ENCODE assay signal across 10 mouse cellular contexts in genomic region chr4:59717349-59717748, GRCm38 (mm10).
DNase-seq lines count a peak whose midpoint lies in the region; ATAC-seq and TF ChIP-seq lines count a peak whose summit lies in the region.
"Had no signal": no experiment of that assay in that cellular context is flagged by ENCODE, and none has a peak within 500 bp of the region (broad histone marks: within the 10 kb centered on the region; RNA-seq: fewer than 3 reads in every experiment).

No protein-coding gene starts in this region.

- H3K9me3 ChIP-seq in stomach, embryonic 14.5 days (ENCODE audit: control insufficient read depth, low read depth, low read length): no peaks in the 10 kb centered on the region
- H3K9me3 ChIP-seq in forebrain, postnatal 0 days (ENCODE audit: low read length): no peaks in the 10 kb centered on the region
- H3K9me3 ChIP-seq: limb, embryonic 15.5 days had no signal

- TF ChIP-seq CTCF in forebrain, postnatal 0 days (IDR thresholded peaks at IDR 0.05; ENCODE audit: low read depth): no peak

- no peak overlapping the region for H3K4me2 ChIP-seq in stomach, embryonic 14.5 days (replicated peaks; ENCODE audit: low read depth, low read length)
- H3K4me2 ChIP-seq in forebrain, postnatal 0 days (ENCODE audit: low read depth): no peak overlapping the region
- H3K4me2 ChIP-seq: limb, embryonic 15.5 days had no signal

- peak; percentile 81 for ATAC-seq in stomach, embryonic 14.5 days (ENCODE audit: insufficient number of reproducible peaks, insufficient read depth, low FRiP score, low read depth)
- no peak for ATAC-seq in forebrain, postnatal 0 days

- H3K27me3 ChIP-seq in stomach, embryonic 14.5 days (ENCODE audit: control insufficient read depth, insufficient read depth, low read length): no peaks in the 10 kb centered on the region
- no peaks in the 10 kb centered on the region for H3K27me3 ChIP-seq in forebrain, postnatal 0 days (ENCODE audit: insufficient read depth, low read length)
- H3K27me3 ChIP-seq: limb, embryonic 15.5 days had no signal

- H3K36me3 ChIP-seq in stomach, embryonic 14.5 days (ENCODE audit: control insufficient read depth, insufficient read depth, low read length): no peaks in the 10 kb centered on the region; the same call in 1 of the 2 replicates
- H3K36me3 ChIP-seq in forebrain, postnatal 0 days (ENCODE audit: insufficient read depth): no peaks in the 10 kb centered on the region

- H3K4me3 ChIP-seq in stomach, embryonic 14.5 days (ENCODE audit: low read depth, low read length): no peak overlapping the region
- no peak overlapping the region for H3K4me3 ChIP-seq in forebrain, postnatal 0 days (ENCODE audit: low read depth, low read length)
- H3K4me3 ChIP-seq: limb, embryonic 15.5 days had no signal

- H3K9ac ChIP-seq in stomach, embryonic 14.5 days (replicated peaks; ENCODE audit: low read depth, low read length): no peak overlapping the region
- no peak overlapping the region for H3K9ac ChIP-seq in forebrain, postnatal 0 days
- H3K9ac ChIP-seq: limb, embryonic 15.5 days had no signal

- DNase-seq in heart, postnatal 10 days: peak; percentile 16 to 22
- no peak for DNase-seq in heart, postnatal 25 days (ENCODE audit: low spot score)
- DNase-seq in kidney, adult 11 months: peak; percentile 74
- DNase-seq in large intestine, adult 2 months (ENCODE audit: low read depth, low spot score): peak; percentile 44
- no peak for DNase-seq in left cerebral cortex, postnatal 4 days
- DNase-seq in testis, postnatal 10 days (ENCODE audit: low spot score): no peak
- DNase-seq in forebrain, postnatal 0 days: no peak
- DNase-seq: cerebellum, adult 9-11 months had no signal

- peak overlapping the region; percentile 45 for H3K27ac ChIP-seq in stomach, embryonic 14.5 days (ENCODE audit: low read length)
- no peak overlapping the region for H3K27ac ChIP-seq in forebrain, postnatal 0 days (ENCODE audit: low read depth, low read length)
- H3K27ac ChIP-seq: limb, embryonic 15.5 days had no signal

- 32% methylated on average over 4 of the region's 4 CpGs for WGBS in large intestine, adult 2 months
- 48% methylated on average over 4 of the region's 4 CpGs for WGBS in stomach, embryonic 14.5 days
- WGBS in forebrain, postnatal 0 days: 84% methylated on average over 4 of the region's 4 CpGs

- peaks cover 10% of the 10 kb centered on the region for H3K4me1 ChIP-seq in stomach, embryonic 14.5 days (ENCODE audit: control insufficient read depth, insufficient read depth, low read length)
- H3K4me1 ChIP-seq in forebrain, postnatal 0 days (ENCODE audit: insufficient read depth): no peaks in the 10 kb centered on the region

- intact Hi-C loops in heart, postnatal 10 days (cut with DNase I): no loop called here
- intact Hi-C loops in heart, postnatal 25 days (cut with DNase I): no loop called here
- intact Hi-C loops in left cerebral cortex, postnatal 4 days (cut with DNase I): no loop called here

Comparison
In these comparisons a context has a peak if more than half of its experiments do, and no peak if none do; other contexts are left out.
1. DNase-seq: peak in heart, postnatal 10 days (2 of 2), kidney, adult 11 months (single experiment) and large intestine, adult 2 months (single experiment); none in heart, postnatal 25 days (single experiment), left cerebral cortex, postnatal 4 days (single experiment), testis, postnatal 10 days (single experiment) and forebrain, postnatal 0 days (single experiment).